Mouse (Mus musculus): ENCODE data around the gene Atp13a1. TPM values are rescaled to one million over a fixed set of nuclear protein-coding genes. Genes with fewer than 3 reads are reported as not detected.

The Atp13a1 gene
- polyA plus RNA-seq, 1 experiment from 2014 or later: 20.9 TPM

DNA sequence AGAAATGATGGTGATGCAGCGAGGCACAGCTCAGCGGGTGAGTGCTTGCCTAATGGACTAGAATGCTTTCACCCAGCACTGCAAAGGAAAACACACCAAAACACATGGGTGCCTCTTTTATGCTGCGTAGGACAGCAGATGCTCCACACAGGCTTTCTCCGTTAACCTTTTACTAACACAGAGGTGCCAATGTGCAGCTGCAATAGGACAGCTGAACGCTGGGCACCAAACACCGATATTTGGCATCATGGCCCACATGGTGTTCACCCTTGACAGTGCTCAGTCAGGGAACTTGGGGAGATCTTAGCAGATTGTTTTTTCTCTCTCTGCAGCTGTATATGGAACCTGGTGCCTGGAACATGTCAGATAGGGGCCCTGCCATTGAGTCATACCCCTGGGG lies 3.9 kb downstream of the Atp13a1 start:
- 86% methylated on average over 6 of the region's 6 CpGs for WGBS (ENCODE audit: insufficient replicate concordance)
- no peak for ATAC-seq (ENCODE audit: low read depth)
- H3K4me3 ChIP-seq (ENCODE audit: low read depth, low read length): no peak overlapping the region
- H3K9ac ChIP-seq (ENCODE audit: low read depth, low read length): no peak overlapping the region
- no peak overlapping the region for H3K4me2 ChIP-seq (ENCODE audit: low read depth, low read length)
- H3K27ac ChIP-seq (ENCODE audit: low read length): no peak overlapping the region
- H3K27me3 ChIP-seq (ENCODE audit: control insufficient read depth, insufficient read depth, low read depth, low read length): no peaks in the 10 kb centered on the region
- no peaks in the 10 kb centered on the region for H3K9me3 ChIP-seq (replicated peaks; ENCODE audit: control insufficient read depth, low read length)
- peaks cover 15% of the 10 kb centered on the region for H3K4me1 ChIP-seq (ENCODE audit: control insufficient read depth, low read depth, low read length)
- peaks cover 51% of the 10 kb centered on the region for H3K36me3 ChIP-seq (ENCODE audit: control insufficient read depth, insufficient read depth)

DNA sequence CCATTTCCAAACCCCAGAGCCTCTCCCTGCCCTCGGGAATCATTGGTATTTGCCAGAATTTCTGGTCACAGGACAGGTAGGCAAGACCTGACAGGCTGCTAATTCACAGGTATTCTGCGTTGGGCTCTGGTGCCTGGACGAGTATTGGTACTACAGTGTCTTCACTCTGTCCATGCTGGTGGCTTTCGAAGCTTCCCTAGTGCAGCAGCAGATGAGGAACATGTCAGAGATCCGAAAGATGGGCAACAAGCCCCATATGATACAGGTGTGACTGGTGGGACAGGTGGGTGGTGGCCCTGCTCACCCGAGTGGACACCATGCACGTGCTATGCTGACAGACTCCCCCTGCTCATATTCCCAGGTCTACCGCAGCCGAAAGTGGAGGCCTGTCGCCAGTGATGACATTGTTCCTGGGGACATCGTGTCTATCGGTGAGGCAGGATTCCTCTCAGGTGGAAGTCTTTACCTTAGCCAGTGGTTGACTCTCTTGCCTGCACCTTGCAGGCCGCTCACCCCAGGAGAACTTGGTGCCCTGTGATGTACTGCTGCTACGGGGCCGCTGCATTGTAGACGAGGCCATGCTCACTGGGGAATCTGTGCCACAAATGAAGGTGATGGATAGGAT lies 5.9 kb downstream of the Atp13a1 start:
- Histone ChIP-seq H3K9ac (ENCODE audit: low read depth, low read length) (no peak overlapping the region), H3K9me3 (replicated peaks; ENCODE audit: control insufficient read depth, low read length) (no peaks in the 10 kb centered on the region), H3K27ac (ENCODE audit: low read length) (no peak overlapping the region), H3K4me3 (ENCODE audit: low read depth, low read length) (no peak overlapping the region), H3K27me3 (ENCODE audit: control insufficient read depth, insufficient read depth, low read depth, low read length) (no peaks in the 10 kb centered on the region), H3K4me2 (ENCODE audit: low read depth, low read length) (no peak overlapping the region), H3K36me3 (ENCODE audit: control insufficient read depth, insufficient read depth) (peaks cover 66% of the 10 kb centered on the region), H3K4me1 (ENCODE audit: control insufficient read depth, low read depth, low read length) (peaks cover 10% of the 10 kb centered on the region)
- WGBS (ENCODE audit: insufficient replicate concordance): 89% methylated on average over 16 of the region's 16 CpGs
- ATAC-seq (ENCODE audit: low read depth): no peak

DNA sequence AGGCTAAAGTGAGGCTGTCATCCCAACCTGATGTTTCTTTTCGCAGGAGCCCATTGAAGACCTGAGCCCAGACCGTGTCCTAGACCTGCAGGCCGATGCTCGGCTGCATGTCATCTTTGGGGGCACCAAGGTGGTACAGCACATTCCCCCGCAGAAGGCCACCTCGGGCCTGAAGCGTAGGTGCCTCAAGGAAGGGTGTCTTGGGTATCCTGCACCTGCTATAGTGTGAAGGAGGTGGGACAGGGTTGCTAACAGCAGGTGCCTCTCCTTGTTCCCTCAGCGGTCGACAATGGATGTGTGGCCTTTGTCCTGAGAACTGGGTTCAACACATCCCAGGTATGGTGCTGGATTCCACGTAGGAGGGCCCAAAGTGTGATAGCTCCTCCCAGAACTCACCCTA lies 6.7 kb downstream of the Atp13a1 start:
- Histone ChIP-seq H3K9ac (ENCODE audit: low read depth, low read length) (no peak overlapping the region), H3K9me3 (replicated peaks; ENCODE audit: control insufficient read depth, low read length) (no peaks in the 10 kb centered on the region), H3K4me2 (ENCODE audit: low read depth, low read length) (no peak overlapping the region), H3K27me3 (ENCODE audit: control insufficient read depth, insufficient read depth, low read depth, low read length) (no peaks in the 10 kb centered on the region), H3K4me3 (ENCODE audit: low read depth, low read length) (no peak overlapping the region), H3K4me1 (ENCODE audit: control insufficient read depth, low read depth, low read length) (peaks cover 2% of the 10 kb centered on the region), H3K36me3 (ENCODE audit: control insufficient read depth, insufficient read depth) (peaks cover 74% of the 10 kb centered on the region), H3K27ac (ENCODE audit: low read length) (no peak overlapping the region)
- WGBS (ENCODE audit: insufficient replicate concordance): 89% methylated on average over 10 of the region's 10 CpGs
- no peak for ATAC-seq (ENCODE audit: low read depth)

DNA sequence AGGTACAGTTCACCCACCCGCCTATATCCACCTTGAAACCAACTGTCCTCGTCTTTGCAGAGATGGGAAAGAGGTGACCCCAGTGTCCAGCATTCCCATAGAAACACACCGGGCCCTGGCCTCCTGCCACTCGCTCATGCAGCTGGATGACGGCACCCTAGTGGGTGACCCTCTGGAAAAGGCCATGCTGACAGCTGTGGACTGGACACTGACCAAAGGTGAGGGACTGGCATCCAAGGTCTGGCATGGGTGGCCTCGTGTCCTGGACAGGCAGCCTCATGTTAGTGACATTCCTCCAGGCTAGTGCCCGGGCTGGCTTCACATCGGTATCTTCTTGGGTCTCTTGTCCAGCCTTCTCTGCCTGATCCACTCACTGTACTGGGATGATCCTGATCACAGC lies 8.3 kb downstream of the Atp13a1 start:
- Histone ChIP-seq H3K27me3 (ENCODE audit: control insufficient read depth, insufficient read depth, low read depth, low read length) (no peaks in the 10 kb centered on the region), H3K36me3 (ENCODE audit: control insufficient read depth, insufficient read depth) (peaks cover 81% of the 10 kb centered on the region)

DNA sequence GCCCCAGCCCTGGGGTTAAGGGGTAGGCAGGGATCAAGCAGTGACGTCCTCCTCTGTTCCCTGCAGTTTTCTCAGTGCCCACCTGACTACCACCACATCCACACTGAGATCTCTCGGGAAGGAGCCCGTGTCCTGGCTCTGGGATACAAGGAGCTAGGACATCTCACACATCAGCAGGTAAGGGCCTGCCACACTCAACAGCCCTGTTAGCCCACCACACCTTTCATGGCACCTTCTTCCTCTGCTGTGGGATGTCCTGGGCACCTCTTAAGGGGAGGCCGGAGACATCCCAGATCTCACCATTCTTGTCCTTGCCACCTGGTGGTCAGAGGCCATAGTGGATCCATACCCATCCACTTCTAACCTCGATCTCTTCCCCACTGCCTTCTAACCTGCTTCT lies 9.0 kb downstream of the Atp13a1 start:
- Histone ChIP-seq H3K27me3 (ENCODE audit: control insufficient read depth, insufficient read depth, low read depth, low read length) (no peaks in the 10 kb centered on the region), H3K27ac (ENCODE audit: low read length) (no peak overlapping the region), H3K4me3 (ENCODE audit: low read depth, low read length) (no peak overlapping the region), H3K4me1 (ENCODE audit: control insufficient read depth, low read depth, low read length) (no peaks in the 10 kb centered on the region), H3K9ac (ENCODE audit: low read depth, low read length) (no peak overlapping the region), H3K4me2 (ENCODE audit: low read depth, low read length) (no peak overlapping the region), H3K9me3 (replicated peaks; ENCODE audit: control insufficient read depth, low read length) (no peaks in the 10 kb centered on the region), H3K36me3 (ENCODE audit: control insufficient read depth, insufficient read depth) (peaks cover 79% of the 10 kb centered on the region)
- WGBS (ENCODE audit: insufficient replicate concordance): 89% methylated on average over 5 of the region's 5 CpGs
- ATAC-seq (ENCODE audit: low read depth): no peak

More for the DNA sequence above, 8.3 kb downstream of the Atp13a1 start:
- Histone ChIP-seq H3K4me3 (ENCODE audit: low read depth, low read length) (no peak overlapping the region), H3K9me3 (replicated peaks; ENCODE audit: control insufficient read depth, low read length) (no peaks in the 10 kb centered on the region), H3K27ac (ENCODE audit: low read length) (no peak overlapping the region), H3K9ac (ENCODE audit: low read depth, low read length) (no peak overlapping the region), H3K4me1 (ENCODE audit: control insufficient read depth, low read depth, low read length) (no peaks in the 10 kb centered on the region), H3K4me2 (ENCODE audit: low read depth, low read length) (no peak overlapping the region)
- 78% methylated on average over 8 of the region's 8 CpGs for WGBS (ENCODE audit: insufficient replicate concordance)
- no peak for ATAC-seq (ENCODE audit: low read depth)

DNA sequence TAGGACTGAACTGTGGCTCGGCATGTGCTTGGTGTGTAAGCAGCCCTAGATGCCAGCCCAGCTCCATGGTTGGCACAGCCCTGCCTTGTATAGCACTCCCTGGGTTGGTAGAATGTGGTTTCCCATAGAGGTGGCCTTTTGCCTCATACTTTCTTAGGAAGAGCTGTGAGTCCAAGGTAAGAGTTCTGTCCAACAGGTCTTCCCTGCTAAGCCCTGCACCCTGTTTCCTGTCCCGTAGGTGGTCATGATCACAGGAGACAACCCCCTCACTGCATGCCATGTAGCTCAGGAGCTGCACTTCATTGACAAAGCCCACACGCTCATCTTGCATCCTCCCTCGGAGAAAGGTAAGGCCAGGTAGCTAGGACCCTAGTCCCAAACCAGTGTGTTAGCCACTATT lies 10.8 kb downstream of the Atp13a1 start:
- 84% methylated on average over 4 of the region's 4 CpGs for WGBS (ENCODE audit: insufficient replicate concordance)

DNA sequence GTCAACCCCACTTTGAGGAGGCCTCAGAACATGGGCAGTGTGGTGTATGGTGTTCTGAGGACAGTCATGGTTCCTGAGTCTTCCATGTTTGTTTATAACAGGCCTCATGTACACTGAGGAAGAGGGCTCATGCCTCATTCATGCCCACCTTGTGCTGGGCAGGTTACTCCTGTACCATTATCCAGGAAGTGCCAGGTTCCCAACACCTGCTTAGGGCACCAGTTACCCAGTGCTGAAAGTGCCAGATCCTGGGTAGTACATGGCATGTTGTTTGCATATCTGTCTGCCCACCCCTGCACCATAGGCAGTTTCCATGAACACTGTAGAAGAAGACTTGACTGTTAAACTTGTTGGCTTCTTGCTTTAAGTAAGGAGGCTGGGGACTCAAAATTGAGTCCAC lies 11.3 kb downstream of the Atp13a1 start:
- Histone ChIP-seq H3K4me3 (ENCODE audit: low read depth, low read length) (no peak overlapping the region), H3K4me2 (ENCODE audit: low read depth, low read length) (no peak overlapping the region), H3K9me3 (replicated peaks; ENCODE audit: control insufficient read depth, low read length) (no peaks in the 10 kb centered on the region), H3K36me3 (ENCODE audit: control insufficient read depth, insufficient read depth) (peaks cover 87% of the 10 kb centered on the region), H3K9ac (ENCODE audit: low read depth, low read length) (no peak overlapping the region), H3K27me3 (ENCODE audit: control insufficient read depth, insufficient read depth, low read depth, low read length) (no peaks in the 10 kb centered on the region), H3K27ac (ENCODE audit: low read length) (no peak overlapping the region), H3K4me1 (ENCODE audit: control insufficient read depth, low read depth, low read length) (no peaks in the 10 kb centered on the region)
- no peak for ATAC-seq (ENCODE audit: low read depth)

More for the DNA sequence above, 10.8 kb downstream of the Atp13a1 start:
- no peak overlapping the region for H3K27ac ChIP-seq (ENCODE audit: low read length)
- no peak for ATAC-seq (ENCODE audit: low read depth)
- no peak overlapping the region for H3K9ac ChIP-seq (ENCODE audit: low read depth, low read length)
- H3K4me3 ChIP-seq (ENCODE audit: low read depth, low read length): no peak overlapping the region
- H3K4me2 ChIP-seq (ENCODE audit: low read depth, low read length): no peak overlapping the region
- H3K36me3 ChIP-seq (ENCODE audit: control insufficient read depth, insufficient read depth): peaks cover 87% of the 10 kb centered on the region
- H3K9me3 ChIP-seq (replicated peaks; ENCODE audit: control insufficient read depth, low read length): no peaks in the 10 kb centered on the region
- H3K27me3 ChIP-seq (ENCODE audit: control insufficient read depth, insufficient read depth, low read depth, low read length): no peaks in the 10 kb centered on the region
- H3K4me1 ChIP-seq (ENCODE audit: control insufficient read depth, low read depth, low read length): no peaks in the 10 kb centered on the region

DNA sequence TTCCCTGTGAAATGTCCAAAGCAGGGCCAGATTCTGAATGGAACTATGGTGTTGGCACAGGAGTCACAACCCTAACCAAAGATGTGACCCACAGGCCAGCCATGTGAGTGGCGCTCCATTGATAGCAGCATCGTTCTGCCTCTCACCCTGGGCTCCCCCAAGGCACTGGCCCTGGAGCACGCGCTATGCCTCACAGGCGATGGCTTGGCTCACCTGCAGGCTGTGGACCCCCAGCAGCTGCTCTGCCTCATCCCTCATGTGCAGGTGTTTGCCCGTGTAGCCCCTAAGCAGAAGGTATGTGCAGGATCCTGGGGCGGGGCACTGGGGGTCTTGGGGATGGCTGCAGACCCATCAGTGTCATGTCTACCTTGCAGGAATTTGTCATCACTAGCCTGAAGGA lies 12.4 kb downstream of the Atp13a1 start:
- H3K4me2 ChIP-seq (ENCODE audit: low read depth, low read length): no peak overlapping the region
- no peaks in the 10 kb centered on the region for H3K9me3 ChIP-seq (replicated peaks; ENCODE audit: control insufficient read depth, low read length)
- WGBS (ENCODE audit: insufficient replicate concordance): 86% methylated on average over 7 of the region's 7 CpGs
- H3K4me3 ChIP-seq (ENCODE audit: low read depth, low read length): no peak overlapping the region
- H3K4me1 ChIP-seq (ENCODE audit: control insufficient read depth, low read depth, low read length): 0 out of 2 replicates have a peak, but pooled peaks cover 1% of the 10 kb centered on the region
- no peak for ATAC-seq (ENCODE audit: low read depth)
- no peak overlapping the region for H3K9ac ChIP-seq (ENCODE audit: low read depth, low read length)
- no peak overlapping the region for H3K27ac ChIP-seq (ENCODE audit: low read length)
- H3K36me3 ChIP-seq (ENCODE audit: control insufficient read depth, insufficient read depth): peaks cover 82% of the 10 kb centered on the region
- no peaks in the 10 kb centered on the region for H3K27me3 ChIP-seq (ENCODE audit: control insufficient read depth, insufficient read depth, low read depth, low read length)

DNA sequence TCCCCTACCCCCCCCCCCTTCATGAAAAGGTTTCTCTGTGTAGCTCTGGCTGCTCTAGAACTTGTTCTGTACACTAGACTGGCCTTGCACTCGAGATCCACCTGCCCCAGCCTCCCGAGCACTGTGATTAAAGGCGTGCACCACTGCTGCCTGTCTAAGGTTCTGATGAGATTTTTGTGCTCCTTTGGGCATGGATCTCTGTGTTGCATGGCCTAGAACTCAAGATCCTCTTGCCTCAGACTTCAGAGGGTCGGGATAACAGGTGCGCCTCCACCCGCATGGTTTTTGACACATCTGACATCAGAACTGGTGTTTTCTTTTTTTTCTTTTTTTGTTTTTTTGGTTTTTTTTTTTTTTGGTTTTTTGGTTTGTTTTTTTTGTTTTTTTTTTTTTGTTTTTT lies 13.6 kb downstream of the Atp13a1 start:
- H3K36me3 ChIP-seq (ENCODE audit: control insufficient read depth, insufficient read depth): peaks cover 71% of the 10 kb centered on the region
- no peaks in the 10 kb centered on the region for H3K9me3 ChIP-seq (replicated peaks; ENCODE audit: control insufficient read depth, low read length)
- no peak overlapping the region for H3K9ac ChIP-seq (ENCODE audit: low read depth, low read length)
- ATAC-seq (ENCODE audit: low read depth): no peak
- H3K27ac ChIP-seq (ENCODE audit: low read length): no peak overlapping the region
- H3K4me1 ChIP-seq (ENCODE audit: control insufficient read depth, low read depth, low read length): peaks cover 9% of the 10 kb centered on the region
- H3K27me3 ChIP-seq (ENCODE audit: control insufficient read depth, insufficient read depth, low read depth, low read length): no peaks in the 10 kb centered on the region
- H3K4me2 ChIP-seq (ENCODE audit: low read depth, low read length): no peak overlapping the region
- 83% methylated on average over 6 of the region's 6 CpGs for WGBS (ENCODE audit: insufficient replicate concordance)
- no peak overlapping the region for H3K4me3 ChIP-seq (ENCODE audit: low read depth, low read length)

Measured in liver, embryonic 16.5 days (tissue).